Mouse (Mus musculus) thymus, postnatal 36 days (tissue): ENCODE measurements around the gene Selenof.
A peak's percentile ranks its signal among the peaks of the same experiment; 100 is the strongest.

Experiments used
- DNase-seq, 2 experiments: peaks; one replicate each; pipeline ENCODE4 v3.0.0; 2022; ENCODE audit warnings: mixed read lengths in 2 of 2

The Selenof gene

GRCm38 (mm10) chr3:144570047-144570815 lies at the start of gene Selenof, which contains the start of gene Hs2st1:
TSS of gene Selenof (plus strand) at chr3:144570304.
TSS of gene Hs2st1 (minus strand) at chr3:144570181.
- peak; percentile 94 to 98 for DNase-seq

- no peak for DNase-seq
Observed at GRCm38 (mm10) chr3:144527918-144528317, 42.2 kb upstream of the Selenof start.

- no peak for DNase-seq
Observed at GRCm38 (mm10) chr3:144531023-144531422, 39.1 kb upstream of the Selenof start.

GRCm38 (mm10) chr3:144535056-144535455 lies 35.0 kb upstream of the Selenof start:
- no peak for DNase-seq

GRCm38 (mm10) chr3:144537078-144537855 lies 32.8 kb upstream of the Selenof start:
- peak; percentile 21 to 56 for DNase-seq

GRCm38 (mm10) chr3:144539051-144539450 lies 31.1 kb upstream of the Selenof start:
- no peak for DNase-seq

- DNase-seq: no peak
Observed at GRCm38 (mm10) chr3:144540805-144541204, 29.3 kb upstream of the Selenof start.

GRCm38 (mm10) chr3:144541906-144542438 lies 28.1 kb upstream of the Selenof start:
- DNase-seq: no peak

GRCm38 (mm10) chr3:144545152-144545551 lies 25.0 kb upstream of the Selenof start:
- no peak for DNase-seq

- no peak for DNase-seq
Observed at GRCm38 (mm10) chr3:144545832-144546231, 24.3 kb upstream of the Selenof start.

- DNase-seq: no peak
Observed at GRCm38 (mm10) chr3:144546490-144546889, 23.6 kb upstream of the Selenof start.

GRCm38 (mm10) chr3:144548186-144548845 lies 21.8 kb upstream of the Selenof start:
- DNase-seq: peak; percentile 51 to 69

GRCm38 (mm10) chr3:144550036-144550435 lies 20.1 kb upstream of the Selenof start:
- DNase-seq: no peak

- DNase-seq: no peak
Observed at GRCm38 (mm10) chr3:144550659-144551058, 19.4 kb upstream of the Selenof start.

GRCm38 (mm10) chr3:144551416-144551815 lies 18.7 kb upstream of the Selenof start:
- DNase-seq: peak; percentile 36 to 53

GRCm38 (mm10) chr3:144553942-144554341 lies 16.2 kb upstream of the Selenof start:
- no peak for DNase-seq

- DNase-seq: no peak
Observed at GRCm38 (mm10) chr3:144554503-144554902, 15.6 kb upstream of the Selenof start.

- DNase-seq: no peak
Observed at GRCm38 (mm10) chr3:144555144-144555543, 15.0 kb upstream of the Selenof start.

GRCm38 (mm10) chr3:144556625-144557324 lies 13.3 kb upstream of the Selenof start:
- no peak for DNase-seq

GRCm38 (mm10) chr3:144558274-144558673 lies 11.8 kb upstream of the Selenof start:
- DNase-seq: no peak

- DNase-seq: peak; percentile 40 to 57
Observed at GRCm38 (mm10) chr3:144561511-144562250, 8.4 kb upstream of the Selenof start.

GRCm38 (mm10) chr3:144563916-144564315 lies 6.2 kb upstream of the Selenof start:
- DNase-seq: no peak
